Mouse (Mus musculus): ENCODE measurements around the gene Trpm3.

The Trpm3 gene

DNA sequence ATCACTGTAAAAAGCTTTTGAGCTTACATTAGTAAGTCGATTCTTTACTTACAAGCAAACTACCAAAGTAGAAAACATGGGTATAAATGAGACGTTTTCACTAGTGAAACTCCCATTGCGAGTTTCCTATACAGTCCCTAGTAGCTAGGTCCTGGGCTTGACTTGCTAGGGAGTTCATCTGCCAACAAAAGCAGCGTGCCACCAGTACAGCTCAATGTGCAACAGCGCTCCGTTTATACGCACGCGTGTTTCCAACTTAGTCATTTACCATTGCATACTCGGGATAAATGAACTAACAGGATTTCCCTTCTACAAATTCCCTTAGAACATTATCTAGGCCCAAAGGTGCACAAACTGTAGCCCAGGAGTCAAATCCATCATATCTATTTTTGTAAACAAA lies 615.2 kb downstream of the Trpm3 start:
- no peak for DNase-seq (ENCODE audit: low read depth)

- no peak for DNase-seq (ENCODE audit: low read depth)
Measured at GRCm38 (mm10) chr19:22754498-22754897, 615.7 kb downstream of the Trpm3 start.

DNA sequence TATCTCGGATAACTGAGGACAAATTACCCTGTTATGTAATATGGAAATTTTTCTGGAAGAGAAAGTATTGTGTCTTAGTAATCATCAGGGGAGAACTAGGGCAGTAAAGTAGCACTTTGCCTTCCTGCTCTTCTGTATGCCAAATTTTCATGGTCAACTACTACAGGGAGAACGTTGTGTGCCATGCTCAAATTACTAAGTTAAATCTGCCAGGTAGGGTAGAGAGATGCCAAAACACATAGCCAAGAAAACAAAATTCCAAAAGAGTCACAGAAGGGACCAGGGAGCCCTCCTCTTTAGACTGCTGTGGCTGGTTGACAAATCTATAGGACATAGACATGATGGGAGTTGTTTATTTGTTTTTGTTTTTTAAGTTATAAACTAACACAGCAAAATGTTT lies 619.6 kb downstream of the Trpm3 start:
- DNase-seq (ENCODE audit: low read depth) = no peak

- DNase-seq (ENCODE audit: low read depth) = no peak
Measured at GRCm38 (mm10) chr19:22768242-22768641, 629.4 kb downstream of the Trpm3 start.

GRCm38 (mm10) chr19:22775191-22775695 lies 636.4 kb downstream of the Trpm3 start:
- no peak for DNase-seq (ENCODE audit: low read depth)

DNA sequence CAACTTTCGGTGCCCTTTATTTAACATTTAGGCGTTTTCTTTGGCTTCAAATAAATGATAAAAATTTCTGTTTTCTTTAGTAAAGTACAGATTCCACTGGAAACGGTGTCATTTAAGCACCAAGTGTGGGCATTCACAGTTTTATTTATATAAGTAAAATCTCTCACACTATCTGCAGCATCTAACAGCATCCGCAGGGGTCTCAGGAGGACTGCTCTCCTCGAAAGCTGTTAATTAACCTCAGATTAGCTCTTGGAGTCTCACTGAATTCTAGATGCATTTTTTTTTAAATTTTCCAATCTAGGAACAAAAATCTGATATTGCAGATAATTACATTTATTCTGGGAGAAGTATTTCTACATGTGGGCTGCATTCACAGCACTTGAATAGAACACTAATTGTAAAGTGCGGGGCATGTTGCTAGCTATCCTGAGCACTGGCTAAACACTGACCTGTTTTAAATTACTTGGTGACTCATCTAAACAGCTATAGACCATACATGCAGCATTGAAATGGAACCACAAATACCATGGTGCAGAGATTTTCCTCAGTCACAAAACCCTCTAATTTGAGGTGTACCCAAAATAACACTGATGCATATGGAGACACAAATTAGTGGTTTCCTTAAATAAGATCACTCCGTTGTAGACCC lies 641.5 kb downstream of the Trpm3 start:
- no peak for DNase-seq (ENCODE audit: low read depth)

GRCm38 (mm10) chr19:22781579-22781978 lies 642.7 kb downstream of the Trpm3 start:
- DNase-seq (ENCODE audit: low read depth) = no peak

DNA sequence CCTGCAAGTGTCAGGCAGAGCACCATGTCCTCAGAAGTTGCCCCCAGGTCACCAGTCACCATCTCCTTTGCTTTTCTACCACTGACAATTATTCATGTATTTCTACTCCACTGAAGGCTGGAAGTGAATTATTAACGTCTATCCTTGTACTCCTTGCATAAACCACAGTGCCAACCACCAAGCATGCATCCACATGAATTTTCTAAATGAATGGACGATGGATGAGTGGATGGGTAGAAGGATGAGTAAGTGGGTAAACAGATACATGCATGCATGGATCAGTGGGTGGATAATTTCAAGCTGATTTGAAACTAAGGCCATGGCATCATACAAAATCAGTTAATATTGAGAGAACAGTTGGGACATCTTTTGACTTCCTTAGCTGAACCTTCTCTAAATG lies 644.9 kb downstream of the Trpm3 start:
- DNase-seq (ENCODE audit: low read depth) = no peak

- no peak for DNase-seq (ENCODE audit: low read depth)
Measured at GRCm38 (mm10) chr19:22789753-22790152, 650.9 kb downstream of the Trpm3 start.

DNA sequence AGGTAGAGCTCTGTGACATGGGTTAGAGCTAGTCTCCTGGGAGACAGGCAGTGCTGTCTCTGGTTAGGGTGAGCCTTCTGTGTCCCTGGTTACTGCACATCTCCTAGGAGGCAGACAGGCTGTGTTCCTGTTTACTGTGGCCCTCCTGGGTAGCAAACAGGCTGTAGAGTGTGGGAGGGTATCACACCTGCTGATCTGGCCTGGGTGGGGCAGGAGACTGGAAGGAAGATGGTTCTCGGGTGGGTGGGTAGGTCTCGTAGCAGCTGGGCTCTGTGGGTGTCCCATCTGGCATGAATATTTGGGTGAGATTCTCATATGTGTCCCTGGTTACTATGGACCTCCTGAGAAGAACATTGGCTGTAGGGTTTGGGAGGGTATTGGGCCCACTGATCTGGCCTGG lies 658.1 kb downstream of the Trpm3 start:
- no peak for DNase-seq (ENCODE audit: low read depth)

GRCm38 (mm10) chr19:22800471-22800870 lies 661.6 kb downstream of the Trpm3 start:
- no peak for DNase-seq (ENCODE audit: low read depth)

- no peak for DNase-seq (ENCODE audit: low read depth)
Measured at GRCm38 (mm10) chr19:22803396-22803795, 664.5 kb downstream of the Trpm3 start.

DNA sequence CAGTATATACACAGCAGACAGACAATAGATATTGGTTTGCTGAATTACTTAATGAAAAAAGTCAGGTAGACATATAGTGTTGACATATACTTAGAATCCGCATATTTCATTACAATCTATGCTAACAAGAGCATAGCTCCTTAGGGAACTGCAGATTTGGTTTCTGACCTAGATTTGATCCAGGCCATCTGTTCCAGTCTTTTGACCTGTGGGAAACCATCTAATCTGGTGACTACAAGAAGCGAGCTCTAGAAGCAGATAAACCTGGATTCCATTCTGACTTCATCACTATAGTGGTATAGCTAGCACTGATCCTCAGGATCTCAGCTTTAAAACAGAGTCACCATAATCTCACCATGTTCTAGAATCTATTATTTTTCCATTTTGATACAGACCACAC lies 665.5 kb downstream of the Trpm3 start:
- no peak for DNase-seq (ENCODE audit: low read depth)

DNA sequence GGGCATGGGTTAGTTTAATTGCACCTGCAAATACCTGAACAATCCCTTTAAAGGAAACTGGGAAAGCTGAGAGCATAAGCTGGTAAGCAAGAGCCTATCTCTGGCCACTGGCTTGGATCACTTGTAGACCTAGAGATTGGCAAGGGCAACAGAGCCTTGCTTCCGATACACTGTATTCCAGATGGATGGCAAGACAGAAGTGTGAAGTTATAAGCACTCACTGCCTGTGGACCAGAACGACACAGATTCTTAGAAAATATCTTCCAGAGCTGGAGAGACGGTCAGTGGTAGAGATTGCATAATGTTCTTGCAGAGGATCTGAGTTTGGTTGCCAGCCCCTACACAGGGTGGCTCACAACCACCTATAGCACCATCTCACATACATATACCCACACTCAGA lies 671.4 kb downstream of the Trpm3 start:
- no peak for DNase-seq (ENCODE audit: low read depth)

GRCm38 (mm10) chr19:22821741-22822140 lies 682.9 kb downstream of the Trpm3 start:
- DNase-seq (ENCODE audit: low read depth) = no peak

DNA sequence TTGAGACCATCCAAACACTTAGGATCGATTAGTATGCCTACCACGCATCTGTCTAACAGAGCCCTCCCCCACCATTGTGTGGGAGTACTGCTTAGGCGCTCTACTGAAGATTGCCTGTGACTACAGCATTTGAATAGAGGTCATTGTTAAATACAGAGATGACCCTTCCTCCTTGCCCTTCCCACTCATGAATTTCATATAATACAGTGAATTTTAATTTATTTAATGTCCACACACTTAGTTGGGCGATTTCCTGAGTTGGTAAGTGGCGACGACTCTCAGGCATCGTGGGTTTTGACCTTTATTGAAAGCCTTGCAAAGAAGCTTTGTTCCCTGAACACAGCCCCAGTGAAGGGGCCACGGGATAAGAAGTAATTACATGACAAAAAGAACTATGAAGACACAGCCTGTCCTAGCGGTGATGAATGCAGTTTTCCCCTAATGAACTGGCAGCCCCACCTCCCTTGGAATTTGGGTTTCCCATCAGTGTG lies 684.7 kb downstream of the Trpm3 start:
- DNase-seq (ENCODE audit: low read depth) = no peak

- no peak for DNase-seq (ENCODE audit: low read depth)
Measured at GRCm38 (mm10) chr19:22825812-22826211, 687.0 kb downstream of the Trpm3 start.

GRCm38 (mm10) chr19:22828198-22828742 lies 689.4 kb downstream of the Trpm3 start:
- peak; percentile 57 for DNase-seq (ENCODE audit: low read depth)

GRCm38 (mm10) chr19:22841081-22842040 lies 702.5 kb downstream of the Trpm3 start:
- DNase-seq (ENCODE audit: low read depth) = no peak

DNA sequence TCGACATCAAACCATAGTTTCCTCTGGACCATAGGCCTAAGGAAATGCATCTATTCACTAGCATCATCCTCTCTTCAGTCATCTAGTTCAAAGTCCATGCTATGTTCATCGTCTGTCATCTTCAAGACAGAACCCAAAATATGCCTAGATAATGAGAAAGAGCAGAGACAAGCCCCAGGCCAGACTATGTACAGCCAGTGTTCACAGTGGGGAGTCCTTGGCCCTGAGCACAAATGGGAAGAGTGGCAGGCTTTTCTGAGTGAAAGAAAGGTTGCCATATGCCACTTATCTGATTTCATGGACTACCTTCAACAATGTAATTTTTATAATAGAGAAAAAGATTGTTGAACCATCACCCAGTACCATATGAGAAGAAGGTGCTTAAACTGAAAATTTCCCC lies 703.9 kb downstream of the Trpm3 start:
- DNase-seq (ENCODE audit: low read depth) = no peak

GRCm38 (mm10) chr19:22847696-22848095 lies 708.9 kb downstream of the Trpm3 start:
- no peak for DNase-seq (ENCODE audit: low read depth)

GRCm38 (mm10) chr19:22848251-22848650 lies 709.4 kb downstream of the Trpm3 start:
- DNase-seq (ENCODE audit: low read depth) = no peak

Data from fibroblast of lung, adult 2 months (primary cell).